Mouse (Mus musculus): ENCODE data around the gene Tcf7l2. TPM values are rescaled to one million over a fixed set of nuclear protein-coding genes. Genes with fewer than 3 reads are reported as not detected.
A peak's percentile ranks its signal among the peaks of the same experiment; 100 is the strongest.

Gene Tcf7l2
- polyA plus RNA-seq, 1 experiment from 2014 or later, result 150 TPM

- Histone ChIP-seq H3K27me3 (ENCODE audit: control insufficient read depth, insufficient read depth, low read length) (no peaks in the 10 kb centered on the region), H3K4me1 (replicated peaks; ENCODE audit: control insufficient read depth, insufficient read depth, low read length) (peaks cover 12% of the 10 kb centered on the region; the same call in 1 of the 2 replicates), H3K36me3 (ENCODE audit: control insufficient read depth, insufficient read depth, low read length) (no peaks in the 10 kb centered on the region), H3K4me3 (ENCODE audit: low read depth, low read length) (no peak overlapping the region), H3K27ac (ENCODE audit: low read depth, low read length) (0 out of 2 replicates have a peak overlapping the region, but pooled peaks have one; percentile 18), H3K4me2 (ENCODE audit: low read depth, low read length, severe bottlenecking) (peak overlapping the region; percentile 18; the same call in 1 of the 2 replicates), H3K9me3 (ENCODE audit: control insufficient read depth, low read length) (no peaks in the 10 kb centered on the region), H3K9ac (ENCODE audit: low read length) (peak overlapping the region; percentile 12; the same call in 1 of the 2 replicates)
- DNase-seq (ENCODE audit: low spot score), result no peak
- no peak for ATAC-seq (replicated peaks; ENCODE audit: low FRiP score)
- WGBS, result 63% methylated on average over 12 of the region's 12 CpGs
Measured at GRCm38 (mm10) chr19:55806434-55807193, 65.0 kb downstream of the Tcf7l2 start.

- Histone ChIP-seq H3K4me1 (replicated peaks; ENCODE audit: control insufficient read depth, insufficient read depth, low read length) (peaks cover 12% of the 10 kb centered on the region; the same call in 1 of the 2 replicates), H3K9me3 (ENCODE audit: control insufficient read depth, low read length) (no peaks in the 10 kb centered on the region), H3K4me2 (ENCODE audit: low read depth, low read length, severe bottlenecking) (peak overlapping the region; percentile 18; the same call in 1 of the 2 replicates), H3K36me3 (ENCODE audit: control insufficient read depth, insufficient read depth, low read length) (no peaks in the 10 kb centered on the region), H3K9ac (ENCODE audit: low read length) (peak overlapping the region; percentile 12; the same call in 1 of the 2 replicates), H3K4me3 (ENCODE audit: low read depth, low read length) (no peak overlapping the region), H3K27ac (ENCODE audit: low read depth, low read length) (peak overlapping the region; percentile 18; the same call in 1 of the 2 replicates), H3K27me3 (ENCODE audit: control insufficient read depth, insufficient read depth, low read length) (no peaks in the 10 kb centered on the region)
- no peak for DNase-seq (ENCODE audit: low spot score)
- 33% methylated on average over 20 of the region's 20 CpGs for WGBS
- ATAC-seq (replicated peaks; ENCODE audit: low FRiP score), result no peak
Measured at GRCm38 (mm10) chr19:55807194-55808053, 65.8 kb downstream of the Tcf7l2 start.

GRCm38 (mm10) chr19:55808304-55808703 is 66.7 kb downstream of the Tcf7l2 start:
- Histone ChIP-seq H3K36me3 (ENCODE audit: control insufficient read depth, insufficient read depth, low read length) (no peaks in the 10 kb centered on the region), H3K27me3 (ENCODE audit: control insufficient read depth, insufficient read depth, low read length) (no peaks in the 10 kb centered on the region), H3K9me3 (ENCODE audit: control insufficient read depth, low read length) (no peaks in the 10 kb centered on the region), H3K27ac (ENCODE audit: low read depth, low read length) (no peak overlapping the region), H3K4me1 (replicated peaks; ENCODE audit: control insufficient read depth, insufficient read depth, low read length) (peaks cover 12% of the 10 kb centered on the region; the same call in 1 of the 2 replicates), H3K4me2 (ENCODE audit: low read depth, low read length, severe bottlenecking) (no peak overlapping the region), H3K9ac (ENCODE audit: low read length) (no peak overlapping the region), H3K4me3 (ENCODE audit: low read depth, low read length) (no peak overlapping the region)
- 93% methylated on average over 2 of the region's 2 CpGs for WGBS
- DNase-seq (ENCODE audit: low spot score), result no peak
- no peak for ATAC-seq (replicated peaks; ENCODE audit: low FRiP score)

- H3K4me2 ChIP-seq (ENCODE audit: low read depth, low read length, severe bottlenecking), result no peak overlapping the region
- ATAC-seq (replicated peaks; ENCODE audit: low FRiP score), result no peak
- no peaks in the 10 kb centered on the region for H3K27me3 ChIP-seq (ENCODE audit: control insufficient read depth, insufficient read depth, low read length)
- no peaks in the 10 kb centered on the region for H3K36me3 ChIP-seq (ENCODE audit: control insufficient read depth, insufficient read depth, low read length)
- H3K9ac ChIP-seq (ENCODE audit: low read length), result no peak overlapping the region
- H3K4me1 ChIP-seq (replicated peaks; ENCODE audit: control insufficient read depth, insufficient read depth, low read length), result peaks cover 12% of the 10 kb centered on the region; the same call in 1 of the 2 replicates
- no peak overlapping the region for H3K27ac ChIP-seq (ENCODE audit: low read depth, low read length)
- no peak for DNase-seq (ENCODE audit: low spot score)
- H3K9me3 ChIP-seq (ENCODE audit: control insufficient read depth, low read length), result no peaks in the 10 kb centered on the region
- 96% methylated on average over 4 of the region's 4 CpGs for WGBS
- H3K4me3 ChIP-seq (ENCODE audit: low read depth, low read length), result no peak overlapping the region
Measured at GRCm38 (mm10) chr19:55809539-55809938, 67.9 kb downstream of the Tcf7l2 start.

GRCm38 (mm10) chr19:55812236-55812635 is 70.6 kb downstream of the Tcf7l2 start:
- DNase-seq (ENCODE audit: low spot score), result no peak
- peaks cover 7% of the 10 kb centered on the region; the same call in 1 of the 2 replicates for H3K4me1 ChIP-seq (replicated peaks; ENCODE audit: control insufficient read depth, insufficient read depth, low read length)
- H3K36me3 ChIP-seq (ENCODE audit: control insufficient read depth, insufficient read depth, low read length), result no peaks in the 10 kb centered on the region
- H3K4me3 ChIP-seq (ENCODE audit: low read depth, low read length), result no peak overlapping the region
- H3K27ac ChIP-seq (ENCODE audit: low read depth, low read length), result no peak overlapping the region
- H3K4me2 ChIP-seq (ENCODE audit: low read depth, low read length, severe bottlenecking), result no peak overlapping the region
- no peak overlapping the region for H3K9ac ChIP-seq (ENCODE audit: low read length)
- H3K9me3 ChIP-seq (ENCODE audit: control insufficient read depth, low read length), result no peaks in the 10 kb centered on the region
- no peak for ATAC-seq (replicated peaks; ENCODE audit: low FRiP score)
- H3K27me3 ChIP-seq (ENCODE audit: control insufficient read depth, insufficient read depth, low read length), result no peaks in the 10 kb centered on the region

- ATAC-seq (replicated peaks; ENCODE audit: low FRiP score), result no peak
- no peak overlapping the region for H3K27ac ChIP-seq (ENCODE audit: low read depth, low read length)
- no peak overlapping the region for H3K9ac ChIP-seq (ENCODE audit: low read length)
- DNase-seq (ENCODE audit: low spot score), result peak; percentile 68
- H3K27me3 ChIP-seq (ENCODE audit: control insufficient read depth, insufficient read depth, low read length), result no peaks in the 10 kb centered on the region
- 0 out of 2 replicates have a peak, but pooled peaks cover 2% of the 10 kb centered on the region for H3K4me1 ChIP-seq (replicated peaks; ENCODE audit: control insufficient read depth, insufficient read depth, low read length)
- H3K4me3 ChIP-seq (ENCODE audit: low read depth, low read length), result no peak overlapping the region
- H3K4me2 ChIP-seq (ENCODE audit: low read depth, low read length, severe bottlenecking), result no peak overlapping the region
- H3K9me3 ChIP-seq (ENCODE audit: control insufficient read depth, low read length), result no peaks in the 10 kb centered on the region
- whole genome bisulfite sequencing, result 74% methylated on average over 15 of the region's 15 CpGs
- H3K36me3 ChIP-seq (ENCODE audit: control insufficient read depth, insufficient read depth, low read length), result no peaks in the 10 kb centered on the region
Measured at GRCm38 (mm10) chr19:55815010-55815790, 73.6 kb downstream of the Tcf7l2 start.

GRCm38 (mm10) chr19:55816974-55817373 is 75.4 kb downstream of the Tcf7l2 start:
- 91% methylated on average over 7 of the region's 7 CpGs for WGBS
- no peak overlapping the region for H3K9ac ChIP-seq (ENCODE audit: low read length)

GRCm38 (mm10) chr19:55820202-55820601 is 78.6 kb downstream of the Tcf7l2 start:
- Histone ChIP-seq H3K36me3 (ENCODE audit: control insufficient read depth, insufficient read depth, low read length) (no peaks in the 10 kb centered on the region), H3K4me1 (replicated peaks; ENCODE audit: control insufficient read depth, insufficient read depth, low read length) (peaks cover 5% of the 10 kb centered on the region; the same call in 1 of the 2 replicates), H3K4me3 (ENCODE audit: low read depth, low read length) (no peak overlapping the region), H3K27ac (ENCODE audit: low read depth, low read length) (no peak overlapping the region), H3K27me3 (ENCODE audit: control insufficient read depth, insufficient read depth, low read length) (no peaks in the 10 kb centered on the region), H3K4me2 (ENCODE audit: low read depth, low read length, severe bottlenecking) (no peak overlapping the region), H3K9me3 (ENCODE audit: control insufficient read depth, low read length) (no peaks in the 10 kb centered on the region), H3K9ac (ENCODE audit: low read length) (no peak overlapping the region)
- ATAC-seq (replicated peaks; ENCODE audit: low FRiP score) (no peak), DNase-seq (ENCODE audit: low spot score) (no peak)
- WGBS, result 95% methylated on average over 7 of the region's 7 CpGs

More at GRCm38 (mm10) chr19:55816974-55817373, 75.4 kb downstream of the Tcf7l2 start:
- no peaks in the 10 kb centered on the region for H3K9me3 ChIP-seq (ENCODE audit: control insufficient read depth, low read length)
- H3K4me3 ChIP-seq (ENCODE audit: low read depth, low read length), result no peak overlapping the region
- H3K4me2 ChIP-seq (ENCODE audit: low read depth, low read length, severe bottlenecking), result no peak overlapping the region
- 0 out of 2 replicates have a peak, but pooled peaks cover 2% of the 10 kb centered on the region for H3K4me1 ChIP-seq (replicated peaks; ENCODE audit: control insufficient read depth, insufficient read depth, low read length)
- no peak for ATAC-seq (replicated peaks; ENCODE audit: low FRiP score)
- DNase-seq (ENCODE audit: low spot score), result no peak
- no peaks in the 10 kb centered on the region for H3K27me3 ChIP-seq (ENCODE audit: control insufficient read depth, insufficient read depth, low read length)
- H3K36me3 ChIP-seq (ENCODE audit: control insufficient read depth, insufficient read depth, low read length), result no peaks in the 10 kb centered on the region
- H3K27ac ChIP-seq (ENCODE audit: low read depth, low read length), result no peak overlapping the region

Data from forebrain, embryonic 11.5 days (tissue).